Mouse (Mus musculus): ENCODE results near the gene Comt.

The Comt gene

GRCm38 (mm10) chr16:18426802-18427280, at the start of gene Comt:
TSS of gene Comt (minus strand) at chr16:18426852.
- no peak for DNase-seq

GRCm38 (mm10) chr16:18474021-18474420, 47.4 kb upstream of the Comt start:
- DNase-seq = no peak

GRCm38 (mm10) chr16:18472976-18473375, 46.3 kb upstream of the Comt start:
- DNase-seq = no peak

GRCm38 (mm10) chr16:18472416-18472815, 45.8 kb upstream of the Comt start:
- no peak for DNase-seq

GRCm38 (mm10) chr16:18471976-18472375, 45.3 kb upstream of the Comt start:
- no peak for DNase-seq

- DNase-seq = no peak
Measured at GRCm38 (mm10) chr16:18471381-18471955, 44.8 kb upstream of the Comt start.

- DNase-seq = no peak
Measured at GRCm38 (mm10) chr16:18470829-18471228, 44.2 kb upstream of the Comt start.

- DNase-seq = no peak
Measured at GRCm38 (mm10) chr16:18464271-18464670, 37.6 kb upstream of the Comt start.

GRCm38 (mm10) chr16:18462598-18462997, 35.9 kb upstream of the Comt start:
- no peak for DNase-seq

GRCm38 (mm10) chr16:18462031-18462430, 35.4 kb upstream of the Comt start:
- DNase-seq = no peak

GRCm38 (mm10) chr16:18460826-18461225, 34.2 kb upstream of the Comt start:
- DNase-seq = no peak

- no peak for DNase-seq
Measured at GRCm38 (mm10) chr16:18459955-18460370, 33.3 kb upstream of the Comt start.

GRCm38 (mm10) chr16:18459335-18459954, 32.8 kb upstream of the Comt start:
- no peak for DNase-seq

- DNase-seq = no peak
Measured at GRCm38 (mm10) chr16:18458661-18459060, 32.0 kb upstream of the Comt start.

- DNase-seq = no peak
Measured at GRCm38 (mm10) chr16:18455407-18455806, 28.8 kb upstream of the Comt start.

GRCm38 (mm10) chr16:18453846-18454245, 27.2 kb upstream of the Comt start:
- DNase-seq = no peak

- DNase-seq = no peak
Measured at GRCm38 (mm10) chr16:18452361-18452862, 25.8 kb upstream of the Comt start.

- no peak for DNase-seq
Measured at GRCm38 (mm10) chr16:18451486-18452181, 25.0 kb upstream of the Comt start.

- no peak for DNase-seq
Measured at GRCm38 (mm10) chr16:18449005-18449404, 22.4 kb upstream of the Comt start.

- DNase-seq = no peak
Measured at GRCm38 (mm10) chr16:18448104-18448503, 21.5 kb upstream of the Comt start.

GRCm38 (mm10) chr16:18447243-18447642, 20.6 kb upstream of the Comt start:
- no peak for DNase-seq

- DNase-seq = peak; percentile 91 to 93
Measured at GRCm38 (mm10) chr16:18443385-18443841, 16.8 kb upstream of the Comt start.

- no peak for DNase-seq
Measured at GRCm38 (mm10) chr16:18436128-18436527, 9.5 kb upstream of the Comt start.
